Mouse (Mus musculus): ENCODE results near the gene Ginm1. TPM values are rescaled to one million over a fixed set of nuclear protein-coding genes. Genes with fewer than 3 reads are reported as not detected.
"Not testable (repeated sequence)": the region's sequence is repeated elsewhere in the genome, so short reads cannot be mapped to it uniquely, and the experiment has no call there.

The Ginm1 gene
- total and polyA plus RNA-seq, 2 experiments from 2014 or later: 22.2 to 67.9 TPM

- DNase-seq (ENCODE audit: low spot score) (no peak), ATAC-seq (ENCODE audit: low FRiP score) (no peak)
- H3K36me3 ChIP-seq (ENCODE audit: insufficient read depth, low read length): peaks cover 25% of the 10 kb centered on the region
- no peaks in the 10 kb centered on the region for H3K27me3 ChIP-seq (ENCODE audit: insufficient read depth, low read length)
- no peak overlapping the region for H3K4me3 ChIP-seq (ENCODE audit: low read depth, low read length)
- no peak overlapping the region for H3K4me2 ChIP-seq (ENCODE audit: low read depth, low read length, poor library complexity, severe bottlenecking)
- no peak for TF ChIP-seq CTCF (IDR thresholded peaks at IDR 0.05)
- WGBS: 93% methylated on average over 6 of the region's 6 CpGs
- no peak overlapping the region for H3K9ac ChIP-seq (replicated peaks; ENCODE audit: low read length, poor library complexity, severe bottlenecking)
- no peaks in the 10 kb centered on the region for H3K9me3 ChIP-seq (ENCODE audit: low read length)
- H3K4me1 ChIP-seq (ENCODE audit: insufficient read depth, low read length): no peaks in the 10 kb centered on the region
- H3K27ac ChIP-seq (ENCODE audit: low read depth, low read length): no peak overlapping the region
Measured at GRCm38 (mm10) chr10:7748752-7749151, 43.9 kb downstream of the Ginm1 start.

GRCm38 (mm10) chr10:7745528-7745927 is 47.1 kb downstream of the Ginm1 start:
- 97% methylated on average over 6 of the region's 6 CpGs for WGBS
- not testable (repeated sequence) for DNase-seq (ENCODE audit: low spot score); H3K4me2 ChIP-seq (ENCODE audit: low read depth, low read length, poor library complexity, severe bottlenecking); ATAC-seq (ENCODE audit: low FRiP score); H3K27ac ChIP-seq (ENCODE audit: low read depth, low read length); H3K4me1 ChIP-seq (ENCODE audit: insufficient read depth, low read length); H3K27me3 ChIP-seq (ENCODE audit: insufficient read depth, low read length); H3K9me3 ChIP-seq (ENCODE audit: low read length); H3K9ac ChIP-seq (replicated peaks; ENCODE audit: low read length, poor library complexity, severe bottlenecking); H3K4me3 ChIP-seq (ENCODE audit: low read depth, low read length)
- H3K36me3 ChIP-seq (ENCODE audit: insufficient read depth, low read length): peaks cover 32% of the 10 kb centered on the region

GRCm38 (mm10) chr10:7737914-7738313 is 54.7 kb downstream of the Ginm1 start:
- 83% methylated on average over 3 of the region's 3 CpGs for WGBS
- no peaks in the 10 kb centered on the region for H3K9me3 ChIP-seq (ENCODE audit: low read length)
- no peak for ATAC-seq (ENCODE audit: low FRiP score)
- no peak overlapping the region for H3K4me2 ChIP-seq (ENCODE audit: low read depth, low read length, poor library complexity, severe bottlenecking)
- no peak overlapping the region for H3K9ac ChIP-seq (replicated peaks; ENCODE audit: low read length, poor library complexity, severe bottlenecking)
- H3K27me3 ChIP-seq (ENCODE audit: insufficient read depth, low read length): no peaks in the 10 kb centered on the region
- no peak overlapping the region for H3K4me3 ChIP-seq (ENCODE audit: low read depth, low read length)
- no peak for DNase-seq (ENCODE audit: low spot score)
- H3K36me3 ChIP-seq (ENCODE audit: insufficient read depth, low read length): peaks cover 6% of the 10 kb centered on the region; the same call in 1 of the 2 replicates
- no peak for TF ChIP-seq CTCF (IDR thresholded peaks at IDR 0.05)
- H3K4me1 ChIP-seq (ENCODE audit: insufficient read depth, low read length): no peaks in the 10 kb centered on the region
- H3K27ac ChIP-seq (ENCODE audit: low read depth, low read length): no peak overlapping the region

- H3K4me2 ChIP-seq (ENCODE audit: low read depth, low read length, poor library complexity, severe bottlenecking): no peak overlapping the region
- no peak overlapping the region for H3K9ac ChIP-seq (replicated peaks; ENCODE audit: low read length, poor library complexity, severe bottlenecking)
- H3K4me3 ChIP-seq (ENCODE audit: low read depth, low read length): no peak overlapping the region
- H3K9me3 ChIP-seq (ENCODE audit: low read length): no peaks in the 10 kb centered on the region
- no peak overlapping the region for H3K27ac ChIP-seq (ENCODE audit: low read depth, low read length)
- ATAC-seq (ENCODE audit: low FRiP score) (no peak), DNase-seq (ENCODE audit: low spot score) (peak; percentile 30)
- 0 out of 2 replicates have a peak, but pooled peaks cover 3% of the 10 kb centered on the region for H3K36me3 ChIP-seq (ENCODE audit: insufficient read depth, low read length)
- no peaks in the 10 kb centered on the region for H3K27me3 ChIP-seq (ENCODE audit: insufficient read depth, low read length)
- no peaks in the 10 kb centered on the region for H3K4me1 ChIP-seq (ENCODE audit: insufficient read depth, low read length)
- TF ChIP-seq CTCF (IDR thresholded peaks at IDR 0.05): no peak
Measured at GRCm38 (mm10) chr10:7737122-7737521, 55.5 kb downstream of the Ginm1 start.

- Histone ChIP-seq H3K4me3 (ENCODE audit: low read depth, low read length) (no peak overlapping the region), H3K9ac (replicated peaks; ENCODE audit: low read length, poor library complexity, severe bottlenecking) (no peak overlapping the region), H3K27me3 (ENCODE audit: insufficient read depth, low read length) (no peaks in the 10 kb centered on the region), H3K9me3 (ENCODE audit: low read length) (no peaks in the 10 kb centered on the region), H3K27ac (ENCODE audit: low read depth, low read length) (no peak overlapping the region), H3K4me1 (ENCODE audit: insufficient read depth, low read length) (no peaks in the 10 kb centered on the region), H3K36me3 (ENCODE audit: insufficient read depth, low read length) (no peaks in the 10 kb centered on the region), H3K4me2 (ENCODE audit: low read depth, low read length, poor library complexity, severe bottlenecking) (no peak overlapping the region)
- no peak for TF ChIP-seq CTCF (IDR thresholded peaks at IDR 0.05)
- ATAC-seq (ENCODE audit: low FRiP score): no peak
- DNase-seq (ENCODE audit: low spot score): no peak
Measured at GRCm38 (mm10) chr10:7731582-7731981, 61.0 kb downstream of the Ginm1 start.

- ATAC-seq (ENCODE audit: low FRiP score): no peak
- Histone ChIP-seq H3K36me3 (ENCODE audit: insufficient read depth, low read length) (no peaks in the 10 kb centered on the region), H3K9ac (replicated peaks; ENCODE audit: low read length, poor library complexity, severe bottlenecking) (no peak overlapping the region), H3K9me3 (ENCODE audit: low read length) (no peaks in the 10 kb centered on the region), H3K27me3 (ENCODE audit: insufficient read depth, low read length) (no peaks in the 10 kb centered on the region), H3K27ac (ENCODE audit: low read depth, low read length) (no peak overlapping the region), H3K4me1 (ENCODE audit: insufficient read depth, low read length) (no peaks in the 10 kb centered on the region), H3K4me3 (ENCODE audit: low read depth, low read length) (peak overlapping the region; percentile 83; the same call in 1 of the 2 replicates), H3K4me2 (ENCODE audit: low read depth, low read length, poor library complexity, severe bottlenecking) (peak overlapping the region; percentile 67)
- 27% methylated on average over 3 of the region's 3 CpGs for WGBS
- no peak for TF ChIP-seq CTCF (IDR thresholded peaks at IDR 0.05)
- DNase-seq (ENCODE audit: low spot score): no peak
Measured at GRCm38 (mm10) chr10:7727011-7727410, 65.6 kb downstream of the Ginm1 start.
